11 mouse cellular contexts compared by ENCODE assay signal in the genomic region with DNA sequence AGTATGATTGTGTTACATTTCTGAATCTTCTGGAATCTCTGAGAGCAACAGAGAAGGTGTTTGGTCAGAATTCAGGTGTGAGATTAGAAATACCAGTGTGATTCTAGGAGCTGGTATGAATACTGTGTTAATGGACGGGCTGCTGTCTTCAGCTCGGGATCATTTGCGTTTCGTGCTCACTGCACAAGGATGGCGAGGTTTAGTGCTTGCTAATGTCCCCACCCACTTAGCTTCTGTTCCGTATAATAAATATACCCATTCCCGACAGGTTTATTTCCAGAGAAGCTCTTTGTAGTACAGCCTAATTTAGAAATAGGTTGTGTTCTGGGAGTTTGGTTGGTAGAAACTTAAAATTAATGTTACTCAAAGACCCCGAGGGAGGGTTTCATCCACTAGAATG.
"Had no signal": no experiment of that assay in that cellular context is flagged by ENCODE, and none has a peak within 500 bp of the region (broad histone marks: within the 10 kb centered on the region; RNA-seq: fewer than 3 reads in every experiment).

No protein-coding gene starts in this region.

- DNase-seq: retina, postnatal 1 day; right cerebral cortex, adult 18-20 months; right cerebral cortex, postnatal 14 days; right cerebral cortex, postnatal 25 days; right cerebral cortex, postnatal 4 days; spleen, adult 18-20 months; thymus, adult 18-20 months; thymus, adult 2 months; thymus, postnatal 14 days; thymus, postnatal 36 days; thymus, postnatal 4 days had no signal
